In the genomic region with DNA sequence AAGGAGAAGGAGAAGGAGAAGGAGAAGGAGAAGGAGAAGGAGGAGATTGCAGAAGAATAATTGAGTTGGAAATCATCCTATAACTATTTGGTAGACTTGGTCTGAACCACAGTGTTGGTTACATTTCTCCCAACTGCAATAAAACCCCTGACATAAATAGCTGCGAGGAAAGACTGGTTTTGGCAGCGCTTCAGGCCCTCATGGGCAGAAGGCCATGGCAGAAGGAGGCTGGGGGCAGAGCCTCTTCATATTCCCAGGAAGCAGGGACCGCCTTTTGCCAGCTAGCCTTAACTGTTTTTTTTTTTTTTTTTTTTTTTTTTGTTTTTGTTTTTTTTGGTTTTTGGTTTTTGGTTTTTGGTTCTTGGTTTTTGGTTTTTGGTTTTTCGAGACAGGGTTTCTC, we compare ENCODE assay signal across 15 mouse cellular contexts.
"Had no signal": no experiment of that assay in that cellular context is flagged by ENCODE, and none has a peak within 500 bp of the region (broad histone marks: within the 10 kb centered on the region; RNA-seq: fewer than 3 reads in every experiment).

No protein-coding gene starts in this region.

- ATAC-seq: liver, postnatal 0 days had no signal

- H3K4me1 ChIP-seq: limb, embryonic 12.5 days; liver, embryonic 13.5 days; lung, embryonic 15.5 days; midbrain, embryonic 10.5 days; neural tube, embryonic 15.5 days had no signal

- H3K27ac ChIP-seq: left cerebral cortex, adult 2 months; limb, embryonic 12.5 days; liver, embryonic 13.5 days; lung, embryonic 15.5 days; midbrain, embryonic 10.5 days; neural tube, embryonic 15.5 days had no signal

- H3K9me3 ChIP-seq: limb, embryonic 12.5 days; liver, embryonic 13.5 days; lung, embryonic 15.5 days; midbrain, embryonic 10.5 days; neural tube, embryonic 15.5 days had no signal

- H3K9ac ChIP-seq: limb, embryonic 12.5 days; liver, embryonic 13.5 days; liver, postnatal 0 days; lung, embryonic 15.5 days; neural tube, embryonic 15.5 days had no signal

- DNase-seq: kidney, postnatal 25 days; liver; liver, embryonic 13.5 days; liver, postnatal 0 days; lung, postnatal 36 days; midbrain, embryonic 14.5 days; right cerebral cortex, adult 18-20 months; right cerebral cortex, postnatal 25 days; thymus, postnatal 4 days had no signal

- H3K36me3 ChIP-seq: limb, embryonic 12.5 days; liver, embryonic 13.5 days; lung, embryonic 15.5 days; midbrain, embryonic 10.5 days; neural tube, embryonic 15.5 days had no signal

- H3K27me3 ChIP-seq: limb, embryonic 12.5 days; liver, embryonic 13.5 days; lung, embryonic 15.5 days; neural tube, embryonic 15.5 days had no signal

- H3K4me2 ChIP-seq: limb, embryonic 12.5 days; liver, embryonic 13.5 days; lung, embryonic 15.5 days; neural tube, embryonic 15.5 days had no signal

- H3K4me3 ChIP-seq: left cerebral cortex, adult 2 months; limb, embryonic 12.5 days; liver, embryonic 13.5 days; lung, embryonic 15.5 days; midbrain, embryonic 10.5 days; myocyte; neural tube, embryonic 15.5 days had no signal
